Mouse (Mus musculus) G1E (cell line): ENCODE data around the gene Iqcf3. TPM values are rescaled to one million over a fixed set of nuclear protein-coding genes. Genes with fewer than 3 reads are reported as not detected.
A peak's percentile ranks its signal among the peaks of the same experiment; 100 is the strongest.

Source experiments
- ATAC-seq: 2 replicates; pipeline ENCODE4 v1.8.0; 2016; ENCODE audit warnings: mild to moderate bottlenecking; ENCODE audit not compliant: insufficient number of reproducible peaks, poor library complexity, low FRiP score, severe bottlenecking; ENCODE audit errors: extremely low read depth
- DNase-seq: peaks from one replicate; pipeline ENCODE4 v3.0.0; 2012; ENCODE audit warnings: low spot score
- H3K27me3 ChIP-seq: 2 replicates; pipeline ENCODE4 v1.6.1; 2012; ENCODE audit warnings: mild to moderate bottlenecking, low read length, inconsistent platforms; ENCODE audit not compliant: insufficient read depth
- H3K36me3 ChIP-seq: replicated peaks from 2 replicates; pipeline ENCODE3; 2012; ENCODE audit warnings: mild to moderate bottlenecking, inconsistent platforms
- H3K4me1 ChIP-seq: 2 replicates; pipeline ENCODE4 v1.6.1; 2012; ENCODE audit warnings: low read depth, low read length, inconsistent platforms, mixed read lengths; ENCODE audit not compliant: insufficient read depth
- H3K4me3 ChIP-seq: 2 replicates; pipeline ENCODE4 v1.5.1; 2012; ENCODE audit warnings: low read depth, mild to moderate bottlenecking, inconsistent platforms, low read length, moderate library complexity, mixed read lengths
- H3K9me3 ChIP-seq: replicated peaks from 2 replicates; pipeline ENCODE4 v1.6.1; 2012; ENCODE audit warnings: inconsistent platforms
- CTCF ChIP-seq: IDR thresholded peaks from 2 replicates; pipeline ENCODE4 v1.5.1; 2012; ENCODE audit warnings: low read depth, low read length, inconsistent platforms, mixed read lengths
- GATA1 ChIP-seq: IDR thresholded peaks from 2 replicates; pipeline ENCODE4 v1.6.1; 2012; ENCODE audit warnings: borderline replicate concordance, low read length, inconsistent platforms, mixed read lengths
- GATA2 ChIP-seq: IDR thresholded peaks from 2 replicates; pipeline ENCODE4 v1.6.1; 2012; ENCODE audit warnings: low read depth, low read length, inconsistent platforms, borderline replicate concordance
- POLR2AphosphoS5 ChIP-seq: IDR thresholded peaks from 2 replicates; pipeline ENCODE4 v1.6.1; 2012; ENCODE audit warnings: low read depth, low read length, inconsistent platforms; ENCODE audit not compliant: insufficient replicate concordance
- TAL1 ChIP-seq: conservative IDR thresholded peaks from 2 replicates; pipeline ENCODE4 v1.6.1; 2012; ENCODE audit warnings: low read depth, low read length, inconsistent platforms, mixed read lengths
- polyA plus RNA-seq: library from polyadenylated mRNA; stranded (reverse); fragments of >175 nt; gene quantifications from 2 replicates; pipeline ENCODE4 v1.2.3, GENCODE M21; 2012
- total RNA-seq, 2 experiments: library from RNA; stranded (forward) in 1 of 2; stranded (reverse) in 1 of 2; fragments of 200-1000 nt in 1 of 2; fragments of >200 nt in 1 of 2; fragmentation: Nextera tagmentation in 1 of 2; gene quantifications; 2 replicates each; pipeline ENCODE4 v1.2.3; 2014 to 2017

Iqcf3 gene
- total and polyA plus RNA-seq, 3 experiments = not detected

- no peak for ATAC-seq
- peak overlapping the region; percentile 44; the same call in 1 of the 2 replicates for H3K4me3 ChIP-seq
Observed at GRCm38 (mm10) chr9:106474456-106474855, 87.0 kb downstream of the Iqcf3 start.

DNA sequence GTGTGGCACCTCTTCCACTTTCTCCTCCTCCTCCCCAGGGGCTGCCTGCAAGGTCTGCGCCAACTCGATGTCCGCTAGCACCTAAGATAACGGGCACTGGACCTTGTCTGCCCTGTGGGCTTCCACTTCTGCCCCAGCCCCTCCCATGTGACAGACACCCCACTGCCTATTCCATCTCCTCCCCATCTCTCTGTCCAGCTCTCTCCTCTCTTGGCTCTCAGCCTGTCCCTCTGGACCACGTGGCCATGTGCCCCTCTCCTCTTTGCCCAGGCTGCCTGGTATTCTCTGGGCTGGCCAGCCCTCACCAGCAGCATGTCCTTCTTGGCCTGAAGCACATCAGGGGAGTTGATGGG is 87.7 kb downstream of the Iqcf3 start:
- no peak for DNase-seq
- no peak for ATAC-seq
- H3K4me3 ChIP-seq = no peak overlapping the region
- peaks cover 29% of the 10 kb centered on the region for H3K27me3 ChIP-seq
- H3K9me3 ChIP-seq = no peaks in the 10 kb centered on the region
- peaks cover 49% of the 10 kb centered on the region for H3K4me1 ChIP-seq
- TF ChIP-seq CTCF = no peak
- no peak for TF ChIP-seq GATA1
- no peak for TF ChIP-seq POLR2AphosphoS5
- no peak for TF ChIP-seq GATA2
- no peak for TF ChIP-seq TAL1
- H3K36me3 ChIP-seq = peaks cover 3% of the 10 kb centered on the region

More at GRCm38 (mm10) chr9:106474456-106474855, 87.0 kb downstream of the Iqcf3 start:
- no peak for TF ChIP-seq TAL1
- TF ChIP-seq CTCF = peak; percentile 57
- TF ChIP-seq GATA1 = no peak
- no peak for TF ChIP-seq GATA2
- peaks cover 10% of the 10 kb centered on the region for H3K36me3 ChIP-seq
- H3K27me3 ChIP-seq = peaks cover 29% of the 10 kb centered on the region
- peak; percentile 71 for DNase-seq
- peaks cover 50% of the 10 kb centered on the region for H3K4me1 ChIP-seq
- no peaks in the 10 kb centered on the region for H3K9me3 ChIP-seq

GRCm38 (mm10) chr9:106473081-106473752 is 88.2 kb downstream of the Iqcf3 start:
- no peak for DNase-seq

DNA sequence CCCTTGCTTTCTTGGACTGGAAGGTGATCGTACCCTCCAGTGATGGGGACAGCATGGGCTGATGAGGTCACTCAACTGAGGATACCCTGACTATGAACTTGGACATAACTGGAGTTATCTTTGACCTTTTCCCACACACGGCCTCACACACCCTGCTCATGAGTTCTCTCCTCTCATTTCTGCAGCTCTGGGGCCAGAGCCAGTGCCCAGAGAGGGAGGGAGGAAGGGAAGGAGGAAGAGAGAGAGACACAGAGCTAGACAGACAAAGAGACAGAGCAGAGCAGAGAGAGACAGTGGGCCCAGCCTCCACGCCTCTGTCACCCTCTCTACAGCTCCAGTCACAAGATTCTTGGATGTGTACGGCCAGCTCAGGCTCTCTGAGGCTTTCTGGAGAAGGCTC is 89.1 kb downstream of the Iqcf3 start:
- TF ChIP-seq CTCF = no peak
- no peak for TF ChIP-seq POLR2AphosphoS5
- TF ChIP-seq TAL1 = no peak
- TF ChIP-seq GATA2 = no peak
- no peak for TF ChIP-seq GATA1
- H3K36me3 ChIP-seq = no peaks in the 10 kb centered on the region
- H3K4me3 ChIP-seq = no peak overlapping the region
- peaks cover 42% of the 10 kb centered on the region for H3K4me1 ChIP-seq
- H3K27me3 ChIP-seq = peaks cover 31% of the 10 kb centered on the region
- ATAC-seq = no peak
- no peak for DNase-seq
- no peaks in the 10 kb centered on the region for H3K9me3 ChIP-seq

More at GRCm38 (mm10) chr9:106473081-106473752, 88.2 kb downstream of the Iqcf3 start:
- peaks cover 46% of the 10 kb centered on the region for H3K4me1 ChIP-seq
- no peaks in the 10 kb centered on the region for H3K36me3 ChIP-seq
- no peak for ATAC-seq
- no peak overlapping the region for H3K4me3 ChIP-seq
- TF ChIP-seq CTCF (no peak), GATA1 (no peak), TAL1 (no peak), GATA2 (no peak), POLR2AphosphoS5 (no peak)
- peaks cover 29% of the 10 kb centered on the region for H3K27me3 ChIP-seq
- H3K9me3 ChIP-seq = no peaks in the 10 kb centered on the region

DNA sequence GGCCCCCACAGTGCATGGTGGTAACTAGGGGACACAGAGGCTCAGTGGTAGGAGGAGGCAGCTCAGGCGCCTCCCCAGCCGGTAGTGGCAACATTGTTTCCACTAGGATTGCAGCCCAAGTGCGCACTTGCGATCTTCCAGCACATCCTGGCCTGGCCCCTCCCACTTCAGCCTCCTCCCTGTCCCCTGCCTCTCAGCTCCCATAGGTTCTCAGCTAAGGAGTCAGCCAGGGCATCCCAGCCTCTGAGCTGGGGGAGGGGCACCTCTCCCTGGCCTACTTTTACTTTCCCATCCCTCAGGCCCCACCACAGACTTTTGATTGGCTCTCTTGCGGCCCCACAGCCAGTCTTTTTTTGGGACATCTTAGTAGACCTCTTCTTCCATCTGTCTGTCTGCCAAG is 89.5 kb downstream of the Iqcf3 start:
- DNase-seq (no peak), ATAC-seq (no peak)
- peaks cover 42% of the 10 kb centered on the region for H3K4me1 ChIP-seq
- H3K4me3 ChIP-seq = no peak overlapping the region
- H3K36me3 ChIP-seq = no peaks in the 10 kb centered on the region
- peaks cover 31% of the 10 kb centered on the region for H3K27me3 ChIP-seq
- H3K9me3 ChIP-seq = no peaks in the 10 kb centered on the region
- no peak for TF ChIP-seq CTCF
- TF ChIP-seq GATA1 = no peak
- no peak for TF ChIP-seq TAL1
- no peak for TF ChIP-seq GATA2
- TF ChIP-seq POLR2AphosphoS5 = no peak

DNA sequence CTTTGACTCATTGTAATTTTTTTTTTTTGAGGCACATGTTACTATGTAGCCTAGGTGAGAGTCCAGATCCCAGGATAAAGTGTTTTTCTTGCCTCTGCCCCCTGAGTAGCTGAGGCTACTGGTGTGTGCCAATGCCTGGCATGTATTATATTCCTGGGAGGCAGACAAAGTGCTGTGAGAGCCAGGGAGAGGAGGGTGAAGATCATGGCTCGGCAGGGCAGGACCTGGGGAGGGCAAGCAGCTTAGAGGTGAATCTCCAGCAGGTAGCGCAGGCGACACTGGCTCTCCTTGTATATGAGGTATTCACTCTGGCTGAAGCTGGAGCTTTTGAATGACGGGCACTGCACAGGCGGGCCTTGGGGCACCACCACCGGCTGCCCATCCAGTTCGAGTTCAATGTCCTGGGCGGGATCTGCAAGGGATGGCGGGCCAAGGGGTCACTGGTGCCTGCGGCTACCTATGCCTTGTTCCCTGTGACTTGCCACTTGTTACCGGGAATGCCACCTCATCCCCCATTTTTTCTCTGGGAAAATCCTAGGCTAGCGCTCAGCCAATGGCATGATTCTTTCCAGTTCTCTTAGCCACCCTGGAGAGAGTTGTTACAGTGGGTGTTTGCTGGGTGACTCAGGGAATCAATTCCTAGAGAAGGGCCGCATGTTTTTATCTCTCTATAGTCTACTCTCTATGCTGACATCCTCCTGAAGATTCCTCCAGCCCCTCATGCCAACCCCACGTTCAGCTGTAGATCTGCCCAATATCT is 90.3 kb downstream of the Iqcf3 start:
- no peak for TF ChIP-seq CTCF
- TF ChIP-seq GATA2 = no peak
- no peak for TF ChIP-seq POLR2AphosphoS5
- TF ChIP-seq GATA1 = no peak
- TF ChIP-seq TAL1 = no peak
- ATAC-seq = no peak
- peaks cover 36% of the 10 kb centered on the region for H3K4me1 ChIP-seq

More for the DNA sequence above, 90.3 kb downstream of the Iqcf3 start:
- Histone ChIP-seq H3K27me3 (peaks cover 31% of the 10 kb centered on the region), H3K9me3 (no peaks in the 10 kb centered on the region), H3K4me3 (no peak overlapping the region), H3K36me3 (no peaks in the 10 kb centered on the region)
- DNase-seq = no peak
